Mouse (Mus musculus): ENCODE results near the gene Higd1c. TPM values are rescaled to one million over a fixed set of nuclear protein-coding genes. Genes with fewer than 3 reads are reported as not detected.

The Higd1c gene
- polyA plus RNA-seq, 1 experiment from 2014 or later, result not detected

DNA sequence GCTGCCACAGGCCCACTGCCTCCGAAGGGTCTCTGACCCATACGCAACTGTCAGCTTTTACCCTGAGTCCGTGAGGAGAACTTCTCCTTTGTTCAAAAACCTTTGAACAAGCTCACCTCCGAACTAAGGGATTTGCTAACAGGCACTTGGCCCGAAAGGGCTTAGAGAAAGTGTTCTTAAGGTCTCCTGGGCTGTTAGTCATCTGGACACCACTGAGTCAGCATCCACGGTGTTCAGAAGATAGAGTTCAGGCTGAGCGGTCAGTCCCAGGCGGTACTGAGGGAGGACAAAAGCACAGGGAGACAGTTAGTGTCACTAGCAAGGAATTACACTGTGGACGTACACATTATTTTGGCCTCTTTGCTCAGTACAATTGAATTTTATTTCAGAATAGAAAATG lies 24.5 kb downstream of the Higd1c start:
- ATAC-seq (ENCODE audit: low FRiP score, low TSS enrichment), result no peak
- WGBS, result 59% methylated on average over 9 of the region's 9 CpGs

GRCm38 (mm10) chr15:100391066-100391465 lies 26.7 kb downstream of the Higd1c start:
- no peak for ATAC-seq (ENCODE audit: low FRiP score, low TSS enrichment)
- no peaks in the 10 kb centered on the region for H3K4me1 ChIP-seq (replicated peaks; ENCODE audit: control insufficient read depth, insufficient read depth)
- H3K27ac ChIP-seq (replicated peaks), result no peak overlapping the region
- TF ChIP-seq EP300 (optimal IDR thresholded peaks at IDR 0.05), result no peak
- no peak for TF ChIP-seq CTCF (IDR thresholded peaks at IDR 0.05; ENCODE audit: low read depth)
- peaks cover 6% of the 10 kb centered on the region for H3K36me3 ChIP-seq (ENCODE audit: control insufficient read depth, insufficient read depth, low read length)
- no peak overlapping the region for H3K9ac ChIP-seq (ENCODE audit: low read length)
- no peak overlapping the region for H3K4me2 ChIP-seq (replicated peaks; ENCODE audit: low read depth)
- 71% methylated on average over 7 of the region's 7 CpGs for WGBS
- no peak for DNase-seq (ENCODE audit: low spot score)
- H3K27me3 ChIP-seq (ENCODE audit: control insufficient read depth, insufficient read depth, low read length), result no peaks in the 10 kb centered on the region
- H3K9me3 ChIP-seq (ENCODE audit: control insufficient read depth, low read length), result no peaks in the 10 kb centered on the region
- no peak overlapping the region for H3K4me3 ChIP-seq (ENCODE audit: low read depth, low read length)

More for the DNA sequence above, 24.5 kb downstream of the Higd1c start:
- no peak overlapping the region for H3K4me3 ChIP-seq (ENCODE audit: low read depth, low read length)
- DNase-seq (ENCODE audit: low spot score), result no peak
- no peak overlapping the region for H3K27ac ChIP-seq (replicated peaks)
- H3K4me2 ChIP-seq (replicated peaks; ENCODE audit: low read depth), result no peak overlapping the region
- no peak overlapping the region for H3K9ac ChIP-seq (ENCODE audit: low read length)
- no peaks in the 10 kb centered on the region for H3K27me3 ChIP-seq (ENCODE audit: control insufficient read depth, insufficient read depth, low read length)
- H3K36me3 ChIP-seq (ENCODE audit: control insufficient read depth, insufficient read depth, low read length), result peaks cover 1% of the 10 kb centered on the region; the same call in 1 of the 2 replicates
- H3K9me3 ChIP-seq (ENCODE audit: control insufficient read depth, low read length), result no peaks in the 10 kb centered on the region
- no peak for TF ChIP-seq CTCF (IDR thresholded peaks at IDR 0.05; ENCODE audit: low read depth)
- no peak for TF ChIP-seq EP300 (optimal IDR thresholded peaks at IDR 0.05)
- H3K4me1 ChIP-seq (replicated peaks; ENCODE audit: control insufficient read depth, insufficient read depth), result no peaks in the 10 kb centered on the region

DNA sequence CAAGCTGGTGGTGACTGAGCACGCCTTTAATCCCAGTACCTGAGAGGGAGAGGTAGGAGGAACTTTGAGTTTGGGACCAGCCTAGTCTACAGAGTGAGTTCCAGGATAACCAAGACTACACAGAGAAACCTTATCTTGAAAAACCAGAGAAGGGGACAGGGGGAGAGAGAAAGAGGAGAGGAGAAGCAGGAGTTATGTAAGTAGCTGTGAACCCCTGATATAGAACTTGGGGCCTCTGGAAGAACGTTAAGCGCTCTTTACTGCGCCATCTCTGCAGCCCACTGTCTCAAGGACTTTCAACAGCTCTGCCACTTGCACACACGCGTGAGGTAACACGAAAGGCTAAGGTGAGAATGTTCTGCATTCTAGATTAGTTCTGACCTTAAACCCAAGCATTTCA lies 27.3 kb downstream of the Higd1c start:
- H3K4me2 ChIP-seq (replicated peaks; ENCODE audit: low read depth), result no peak overlapping the region
- no peaks in the 10 kb centered on the region for H3K27me3 ChIP-seq (ENCODE audit: control insufficient read depth, insufficient read depth, low read length)
- H3K4me3 ChIP-seq (ENCODE audit: low read depth, low read length), result no peak overlapping the region
- no peaks in the 10 kb centered on the region for H3K4me1 ChIP-seq (replicated peaks; ENCODE audit: control insufficient read depth, insufficient read depth)
- DNase-seq (ENCODE audit: low spot score) (no peak), ATAC-seq (ENCODE audit: low FRiP score, low TSS enrichment) (no peak)
- no peaks in the 10 kb centered on the region for H3K9me3 ChIP-seq (ENCODE audit: control insufficient read depth, low read length)
- H3K27ac ChIP-seq (replicated peaks), result no peak overlapping the region
- no peak overlapping the region for H3K9ac ChIP-seq (ENCODE audit: low read length)
- peaks cover 8% of the 10 kb centered on the region for H3K36me3 ChIP-seq (ENCODE audit: control insufficient read depth, insufficient read depth, low read length)
- WGBS, result 90% methylated on average over 7 of the region's 7 CpGs
- TF ChIP-seq EP300 (optimal IDR thresholded peaks at IDR 0.05) (no peak), CTCF (IDR thresholded peaks at IDR 0.05; ENCODE audit: low read depth) (no peak)

DNA sequence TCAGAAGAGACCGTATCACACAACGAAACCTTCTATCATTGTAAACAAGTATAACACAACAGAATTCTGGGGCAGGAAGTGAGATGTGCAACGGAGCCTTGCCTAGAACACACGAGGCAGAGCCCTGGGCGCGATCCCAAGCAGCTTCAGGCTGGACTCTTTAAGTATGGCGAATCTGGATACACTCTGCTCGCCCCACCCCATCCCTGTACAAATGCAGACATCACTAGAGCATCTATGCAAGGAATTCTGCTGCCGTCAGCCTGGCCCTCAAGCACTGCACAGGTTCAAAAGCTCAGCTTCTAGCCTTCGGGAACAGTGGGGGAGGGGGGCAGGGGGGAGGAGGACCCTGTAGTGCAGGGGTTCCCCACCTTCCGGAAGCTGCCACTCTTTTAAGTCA lies 28.7 kb downstream of the Higd1c start:
- Histone ChIP-seq H3K4me2 (replicated peaks; ENCODE audit: low read depth) (no peak overlapping the region), H3K27me3 (ENCODE audit: control insufficient read depth, insufficient read depth, low read length) (no peaks in the 10 kb centered on the region), H3K4me3 (ENCODE audit: low read depth, low read length) (no peak overlapping the region), H3K9ac (ENCODE audit: low read length) (no peak overlapping the region), H3K9me3 (ENCODE audit: control insufficient read depth, low read length) (no peaks in the 10 kb centered on the region), H3K4me1 (replicated peaks; ENCODE audit: control insufficient read depth, insufficient read depth) (no peaks in the 10 kb centered on the region), H3K27ac (replicated peaks) (no peak overlapping the region), H3K36me3 (ENCODE audit: control insufficient read depth, insufficient read depth, low read length) (peaks cover 11% of the 10 kb centered on the region)
- TF ChIP-seq EP300 (optimal IDR thresholded peaks at IDR 0.05), result no peak
- TF ChIP-seq CTCF (IDR thresholded peaks at IDR 0.05; ENCODE audit: low read depth), result no peak
- 85% methylated on average over 11 of the region's 11 CpGs for WGBS
- DNase-seq (ENCODE audit: low spot score) (no peak), ATAC-seq (ENCODE audit: low FRiP score, low TSS enrichment) (no peak)

- no peak overlapping the region for H3K9ac ChIP-seq (ENCODE audit: low read length)
- peak; percentile 41 for TF ChIP-seq CTCF (IDR thresholded peaks at IDR 0.05; ENCODE audit: low read depth)
- no peak for TF ChIP-seq EP300 (optimal IDR thresholded peaks at IDR 0.05)
- DNase-seq (ENCODE audit: low spot score) (no peak), ATAC-seq (ENCODE audit: low FRiP score, low TSS enrichment) (no peak)
- no peaks in the 10 kb centered on the region for H3K27me3 ChIP-seq (ENCODE audit: control insufficient read depth, insufficient read depth, low read length)
- H3K4me1 ChIP-seq (replicated peaks; ENCODE audit: control insufficient read depth, insufficient read depth), result no peaks in the 10 kb centered on the region
- H3K27ac ChIP-seq (replicated peaks), result no peak overlapping the region
- no peak overlapping the region for H3K4me3 ChIP-seq (ENCODE audit: low read depth, low read length)
- no peaks in the 10 kb centered on the region for H3K9me3 ChIP-seq (ENCODE audit: control insufficient read depth, low read length)
- WGBS, result 99% methylated on average over 3 of the region's 3 CpGs
- H3K36me3 ChIP-seq (ENCODE audit: control insufficient read depth, insufficient read depth, low read length), result peaks cover 19% of the 10 kb centered on the region
- H3K4me2 ChIP-seq (replicated peaks; ENCODE audit: low read depth), result no peak overlapping the region
Observed at GRCm38 (mm10) chr15:100395561-100395960, 31.2 kb downstream of the Higd1c start.

DNA sequence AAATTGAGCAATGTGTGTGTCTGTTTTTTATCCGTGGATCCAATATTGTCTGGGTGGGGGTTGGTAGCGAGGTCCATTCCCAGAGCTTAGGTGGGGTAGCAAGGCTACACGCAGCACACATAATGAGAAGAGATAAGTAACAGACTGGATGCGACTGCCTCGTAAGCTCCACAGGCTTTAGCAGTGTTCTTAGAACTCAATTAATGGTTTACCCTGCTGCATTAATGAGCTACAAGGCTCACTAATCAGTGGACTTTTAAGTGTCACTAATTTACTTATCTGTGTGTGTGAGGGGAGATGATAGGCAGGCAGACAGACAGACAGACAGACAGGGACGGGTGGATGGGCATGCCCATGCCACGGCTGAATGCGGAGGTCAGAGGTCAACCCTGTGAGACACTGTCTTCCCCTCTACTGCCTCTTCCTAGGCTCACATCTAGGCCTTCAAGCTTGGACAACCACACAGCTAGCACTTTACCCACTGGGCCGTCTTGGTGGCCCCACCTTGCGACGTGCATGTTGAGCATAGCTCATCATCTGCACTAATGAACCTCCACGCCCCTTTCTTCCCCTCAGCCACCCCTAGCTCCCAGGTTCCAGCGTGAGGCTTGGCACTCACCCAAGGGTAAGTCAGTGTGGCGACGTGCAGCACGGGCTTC lies 36.4 kb downstream of the Higd1c start:
- no peak for TF ChIP-seq CTCF (IDR thresholded peaks at IDR 0.05; ENCODE audit: low read depth)
- TF ChIP-seq EP300 (optimal IDR thresholded peaks at IDR 0.05), result no peak
- ATAC-seq (ENCODE audit: low FRiP score, low TSS enrichment) (0 out of 2 replicates have a peak, but pooled peaks have one; percentile 38), DNase-seq (ENCODE audit: low spot score) (no peak)
- peaks cover 25% of the 10 kb centered on the region for H3K36me3 ChIP-seq (ENCODE audit: control insufficient read depth, insufficient read depth, low read length)
- H3K9ac ChIP-seq (ENCODE audit: low read length), result no peak overlapping the region
- no peak overlapping the region for H3K4me2 ChIP-seq (replicated peaks; ENCODE audit: low read depth)
- H3K4me3 ChIP-seq (ENCODE audit: low read depth, low read length), result no peak overlapping the region
- H3K27me3 ChIP-seq (ENCODE audit: control insufficient read depth, insufficient read depth, low read length), result no peaks in the 10 kb centered on the region
- H3K4me1 ChIP-seq (replicated peaks; ENCODE audit: control insufficient read depth, insufficient read depth), result no peaks in the 10 kb centered on the region
- no peak overlapping the region for H3K27ac ChIP-seq (replicated peaks)
- H3K9me3 ChIP-seq (ENCODE audit: control insufficient read depth, low read length), result no peaks in the 10 kb centered on the region
- WGBS, result 80% methylated on average over 16 of the region's 16 CpGs

Measured in stomach, postnatal 0 days (tissue).